Comparison of ENCODE assay signal across 8 mouse cellular contexts in the genomic region with DNA sequence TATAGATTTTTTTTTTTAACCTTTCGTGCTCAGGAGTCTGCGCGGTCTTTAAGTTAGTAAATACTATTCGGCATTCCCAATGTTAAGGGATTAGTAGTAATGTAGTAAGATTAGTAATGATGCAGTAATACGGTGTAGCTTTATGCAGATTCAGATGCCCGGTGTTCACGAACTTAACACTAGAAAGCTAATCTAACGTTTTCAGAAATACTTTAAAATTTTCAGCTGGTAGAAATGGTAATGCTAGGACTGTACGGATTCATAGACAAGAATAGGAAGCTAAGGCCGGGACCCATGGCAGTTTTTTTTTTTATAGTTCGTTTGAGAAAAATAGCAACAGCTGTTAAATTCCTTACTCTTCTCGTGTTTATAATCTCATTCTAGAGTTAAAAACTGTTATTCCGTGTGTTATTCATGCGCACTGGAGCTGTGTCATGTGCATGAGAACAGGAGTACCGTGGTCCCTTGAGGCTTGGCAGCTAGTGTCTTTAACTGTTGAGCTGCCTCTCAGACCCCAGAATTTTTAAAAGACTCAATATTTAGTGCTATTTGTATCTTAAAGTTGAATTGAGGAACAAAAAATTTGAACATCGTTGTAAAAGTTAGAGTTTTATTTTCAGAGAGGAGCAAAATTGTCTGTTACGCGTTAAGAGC. TPM values are rescaled to one million over a fixed set of nuclear protein-coding genes. Genes with fewer than 3 reads are reported as not detected.
DNase-seq lines count a peak whose midpoint lies in the region; ATAC-seq and TF ChIP-seq lines count a peak whose summit lies in the region.

No protein-coding gene starts in this region.

- no peak overlapping the region for H3K27ac ChIP-seq in kidney, adult 2 months (ENCODE audit: insufficient read depth, low read depth, low read length)
- peak overlapping the region; percentile 54 for H3K27ac ChIP-seq in MEL (ENCODE audit: control insufficient read depth, low read depth, low read length)
- no peak overlapping the region for H3K27ac ChIP-seq in forebrain, embryonic 12.5 days
- no peak overlapping the region for H3K27ac ChIP-seq in liver, embryonic 11.5 days (ENCODE audit: low read depth, low read length)

- no peaks in the 10 kb centered on the region for H3K27me3 ChIP-seq in kidney, adult 2 months (replicated peaks; ENCODE audit: control insufficient read depth, insufficient read depth, low read length)
- no peaks in the 10 kb centered on the region for H3K27me3 ChIP-seq in MEL (ENCODE audit: control insufficient read depth in 1 of 2, insufficient read depth in 2 of 2, low read length in 2 of 2)
- H3K27me3 ChIP-seq in forebrain, embryonic 12.5 days = no peaks in the 10 kb centered on the region
- H3K27me3 ChIP-seq in liver, embryonic 11.5 days (replicated peaks; ENCODE audit: control insufficient read depth, insufficient read depth, low read length) = no peaks in the 10 kb centered on the region
- H3K27me3 ChIP-seq in splenic B cell, adult 2 months (ENCODE audit: control insufficient read depth, insufficient read depth, low read length, poor library complexity, severe bottlenecking) = no peaks in the 10 kb centered on the region

- no peak; the same call in 1 of the 2 replicates for ATAC-seq in forebrain, embryonic 12.5 days (ENCODE audit: low FRiP score)
- no peak for ATAC-seq in liver, embryonic 11.5 days (replicated peaks; ENCODE audit: low FRiP score)
- no peak for ATAC-seq in granulocyte monocyte progenitor cell, adult 5-6 weeks (replicated peaks; ENCODE audit: poor library complexity, severe bottlenecking)

- peaks cover 2% of the 10 kb centered on the region; the same call in 1 of the 2 replicates for H3K4me1 ChIP-seq in kidney, adult 2 months (ENCODE audit: control insufficient read depth, insufficient read depth, low read length)
- peaks cover 9 to 12% of the 10 kb centered on the region in 2 experiments; a peak in 3 of 4 replicates for H3K4me1 ChIP-seq in MEL (ENCODE audit: control insufficient read depth in 1 of 2, insufficient read depth in 2 of 2, low read length in 2 of 2)
- peaks cover 21% of the 10 kb centered on the region for H3K4me1 ChIP-seq in forebrain, embryonic 12.5 days
- peaks cover 13% of the 10 kb centered on the region; the same call in 1 of the 2 replicates for H3K4me1 ChIP-seq in liver, embryonic 11.5 days (replicated peaks; ENCODE audit: control insufficient read depth, insufficient read depth, low read length)

- peak; percentile 5 for DNase-seq in kidney, adult 2 months
- DNase-seq in kidney, postnatal 4 days = no peak
- peak; percentile 62 for DNase-seq in MEL (ENCODE audit: low read depth, low spot score)
- no peak for DNase-seq in liver, embryonic 11.5 days (ENCODE audit: low spot score)
- DNase-seq in splenic B cell, adult 2 months (ENCODE audit: low read depth, low spot score) = peak; percentile 27
- no peak for DNase-seq in thymus, postnatal 36 days

- no peak for TF ChIP-seq EP300 in MEL (IDR thresholded peaks at IDR 0.05; ENCODE audit: low read depth in 1 of 2, low read length in 2 of 2)

- peak overlapping the region; percentile 99 for H3K9ac ChIP-seq in MEL (ENCODE audit: control insufficient read depth, low read depth, low read length, poor library complexity, severe bottlenecking)
- H3K9ac ChIP-seq in forebrain, embryonic 12.5 days = peak overlapping the region; percentile 93
- H3K9ac ChIP-seq in liver, embryonic 11.5 days (ENCODE audit: low read depth, low read length) = peak overlapping the region; percentile 97

- no peak for TF ChIP-seq POLR2A in kidney, adult 2 months (IDR thresholded peaks at IDR 0.05; ENCODE audit: low read depth, low read length)
- TF ChIP-seq POLR2A in MEL (IDR thresholded peaks at IDR 0.05; ENCODE audit: control insufficient read depth in 1 of 2, insufficient read depth in 1 of 2, low read depth in 1 of 2, low read length in 2 of 2, poor library complexity in 1 of 2) = no peak

- WGBS in kidney, adult 2 months = 7% methylated on average over 18 of the region's 18 CpGs
- 22% methylated on average over 18 of the region's 18 CpGs for WGBS in forebrain, embryonic 12.5 days
- WGBS in liver, embryonic 11.5 days = 14% methylated on average over 18 of the region's 18 CpGs

- no peaks in the 10 kb centered on the region for H3K9me3 ChIP-seq in MEL (replicated peaks; ENCODE audit: insufficient read depth, low read length)
- H3K9me3 ChIP-seq in forebrain, embryonic 12.5 days = no peaks in the 10 kb centered on the region
- no peaks in the 10 kb centered on the region for H3K9me3 ChIP-seq in liver, embryonic 11.5 days (ENCODE audit: control insufficient read depth, low read length)

- H3K4me2 ChIP-seq in forebrain, embryonic 12.5 days = peak overlapping the region; percentile 58
- H3K4me2 ChIP-seq in liver, embryonic 11.5 days = peak overlapping the region; percentile 75

- TF ChIP-seq CTCF in kidney, adult 2 months (conservative IDR thresholded peaks at IDR 0.05; ENCODE audit: insufficient read depth, insufficient read length, low read depth, low read length) = no peak
- no peak for TF ChIP-seq CTCF in MEL (IDR thresholded peaks at IDR 0.05 in 2 of 3, conservative IDR thresholded peaks at IDR 0.05 in 1 of 3; ENCODE audit: control insufficient read depth in 1 of 3, insufficient read depth in 1 of 3, low read depth in 2 of 3, low read length in 3 of 3, poor library complexity in 1 of 3, severe bottlenecking in 1 of 3)

- peaks cover 43% of the 10 kb centered on the region for H3K79me2 ChIP-seq in MEL (ENCODE audit: control insufficient read depth, insufficient read depth, low read length, poor library complexity)

- H3K36me3 ChIP-seq in kidney, adult 2 months (ENCODE audit: control insufficient read depth, insufficient read depth, low read length) = no peaks in the 10 kb centered on the region
- peaks cover 17 to 29% of the 10 kb centered on the region in 2 experiments for H3K36me3 ChIP-seq in MEL (ENCODE audit: control insufficient read depth in 1 of 2, insufficient read depth in 2 of 2, low read length in 2 of 2)
- no peaks in the 10 kb centered on the region for H3K36me3 ChIP-seq in forebrain, embryonic 12.5 days (replicated peaks)
- H3K36me3 ChIP-seq in liver, embryonic 11.5 days (ENCODE audit: control insufficient read depth, insufficient read depth, low read length) = no peaks in the 10 kb centered on the region
- H3K36me3 ChIP-seq in splenic B cell, adult 2 months (ENCODE audit: control insufficient read depth, insufficient read depth, low read length, poor library complexity, severe bottlenecking) = no peaks in the 10 kb centered on the region

- no peak for TF ChIP-seq RAD21 in MEL (IDR thresholded peaks at IDR 0.05; ENCODE audit: low read depth, low read length)

- H3K4me3 ChIP-seq in kidney, adult 2 months (ENCODE audit: insufficient read depth, low read depth, low read length) = peak overlapping the region; percentile 100
- peak overlapping the region; percentile 95 to 97 for H3K4me3 ChIP-seq in MEL (ENCODE audit: control insufficient read depth in 1 of 2, insufficient read depth in 1 of 2, low read depth in 2 of 2, low read length in 2 of 2)
- H3K4me3 ChIP-seq in forebrain, embryonic 12.5 days (replicated peaks) = peak overlapping the region; percentile 95
- H3K4me3 ChIP-seq in liver, embryonic 11.5 days (ENCODE audit: low read depth, low read length) = peak overlapping the region; percentile 94

TF ChIP-seq in MEL, 35 proteins besides CTCF, POLR2A, EP300 and RAD21 (continues in another document):
- TF ChIP-seq MAZ (IDR thresholded peaks at IDR 0.05; ENCODE audit: low read depth, low read length) (no peak), MAX (IDR thresholded peaks at IDR 0.05; ENCODE audit: low read length) (no peak), MEF2A (IDR thresholded peaks at IDR 0.05; ENCODE audit: extremely low read depth, insufficient replicate concordance, low read depth, low read length, poor library complexity, severe bottlenecking) (no peak), MYB (IDR thresholded peaks at IDR 0.05; ENCODE audit: low read depth, low read length) (no peak), POLR2AphosphoS2 (IDR thresholded peaks at IDR 0.05; ENCODE audit: low read length) (no peak), E2F4 (IDR thresholded peaks at IDR 0.05; ENCODE audit: borderline replicate concordance, low read depth, low read length) (no peak), MXI1 (IDR thresholded peaks at IDR 0.05; ENCODE audit: low read depth, low read length) (peak; percentile 21; the same call in 1 of the 2 replicates), NELFE (IDR thresholded peaks at IDR 0.05; ENCODE audit: low read depth, low read length) (no peak)

RNA-seq across cellular contexts. Expression of gene Prpf39, which starts 0.9 kb away (rescaled TPM):
- polyA plus RNA-seq in kidney, adult 2 months (2012; rRNA removed) = 6.3 and 6.7 TPM in 2 replicates
- 13.5 and 14.3 TPM in 2 replicates for total RNA-seq in MEL (2012; rRNA removed)
- 10 to 100 TPM in 1 of 2 experiments, not detected in 1; 19.5 TPM for polyA plus RNA-seq in MEL (2012; ENCODE audit: insufficient read depth in 1 of 2, insufficient read length in 2 of 2, low read depth in 1 of 2, low replicate concordance in 2 of 2, missing spikeins in 1 of 2)
- 69.4 and 71.1 TPM in 2 replicates for polyA plus RNA-seq in forebrain, embryonic 12.5 days (2016; fragmentation: Nextera tagmentation; extraction: Ambion mirVana)
- 46.1 and 46.8 TPM in 2 replicates for polyA plus RNA-seq in liver, embryonic 11.5 days (2014; fragmentation: Nextera tagmentation; extraction: Ambion mirVana)
- 52.5 and 55.4 TPM in 2 replicates for total RNA-seq in granulocyte monocyte progenitor cell, adult 5-6 weeks (2014; fragmentation: Nextera tagmentation)
- total RNA-seq in granulocyte monocyte progenitor cell, adult 5-6 weeks (2017) = 73.2 and 91.2 TPM in 2 replicates

RNA-seq across cellular contexts. Expression of gene Fkbp3, which starts 36.8 kb away (rescaled TPM):
- 50.5 and 80.3 TPM in 2 replicates for polyA plus RNA-seq in kidney, adult 2 months (2012; rRNA removed)
- 167 and 185 TPM in 2 replicates for total RNA-seq in MEL (2012; rRNA removed)
- polyA plus RNA-seq in MEL (2012; ENCODE audit: insufficient read depth in 1 of 2, insufficient read length in 2 of 2, low read depth in 1 of 2, low replicate concordance in 2 of 2, missing spikeins in 1 of 2) = 100 to 1,000 TPM in 1 of 2 experiments, not detected in 1; 173 TPM
- 660 and 664 TPM in 2 replicates for polyA plus RNA-seq in forebrain, embryonic 12.5 days (2016; fragmentation: Nextera tagmentation; extraction: Ambion mirVana)
- 388 and 394 TPM in 2 replicates for polyA plus RNA-seq in liver, embryonic 11.5 days (2014; fragmentation: Nextera tagmentation; extraction: Ambion mirVana)
- total RNA-seq in granulocyte monocyte progenitor cell, adult 5-6 weeks (2014; fragmentation: Nextera tagmentation) = 232 and 249 TPM in 2 replicates
- total RNA-seq in granulocyte monocyte progenitor cell, adult 5-6 weeks (2017) = 266 and 303 TPM in 2 replicates

RNA-seq across cellular contexts. Expression of gene Fancm, which starts 38.4 kb away (rescaled TPM):
- 1.0 and 1.2 TPM in 2 replicates for polyA plus RNA-seq in kidney, adult 2 months (2012; rRNA removed)
- 11.7 and 15.6 TPM in 2 replicates for total RNA-seq in MEL (2012; rRNA removed)
- 10 to 100 TPM; 12.8 to 25.3 TPM for polyA plus RNA-seq in MEL (2012; ENCODE audit: insufficient read depth in 1 of 2, insufficient read length in 2 of 2, low read depth in 1 of 2, low replicate concordance in 2 of 2, missing spikeins in 1 of 2)
- 15.4 and 17.5 TPM in 2 replicates for polyA plus RNA-seq in forebrain, embryonic 12.5 days (2016; fragmentation: Nextera tagmentation; extraction: Ambion mirVana)
- polyA plus RNA-seq in liver, embryonic 11.5 days (2014; fragmentation: Nextera tagmentation; extraction: Ambion mirVana) = 9.6 and 10.9 TPM in 2 replicates
- 33.3 and 36.6 TPM in 2 replicates for total RNA-seq in granulocyte monocyte progenitor cell, adult 5-6 weeks (2014; fragmentation: Nextera tagmentation)
- 25.3 and 26.5 TPM in 2 replicates for total RNA-seq in granulocyte monocyte progenitor cell, adult 5-6 weeks (2017)

Comparison
In these comparisons a context has a peak if more than half of its experiments do, and no peak if none do; other contexts are left out.
1. DNase-seq: peak in kidney, adult 2 months (single experiment), MEL (single experiment) and splenic B cell, adult 2 months (single experiment); none in kidney, postnatal 4 days (0 of 2), liver, embryonic 11.5 days (single experiment) and thymus, postnatal 36 days (0 of 2).
2. Peak in every context shown above with its lines, with median percentiles within 50 percentile points of each other: H3K4me3 ChIP-seq and H3K9ac ChIP-seq.